Mouse (Mus musculus) embryonic facial prominence, embryonic 13.5 days (tissue): ENCODE measurements around the gene Dnajb3. TPM values are rescaled to one million over a fixed set of nuclear protein-coding genes. Genes with fewer than 3 reads are reported as not detected.
"Not testable (repeated sequence)": the region's sequence is repeated elsewhere in the genome, so short reads cannot be mapped to it uniquely, and the experiment has no call there.

Source experiments
- ATAC-seq: fragments of 200-750 bp; cut with Nextera tagmentation; 2 replicates; pipeline ENCODE4 v1.8.0; 2017; ENCODE audit warnings: low read depth; ENCODE audit not compliant: insufficient number of reproducible peaks, insufficient read depth, low FRiP score, low TSS enrichment
- H3K27ac ChIP-seq: fragments of 300-500 bp; sonication (generic); 2 replicates; pipeline ENCODE4 v1.5.1; 2015; ENCODE audit warnings: moderate library complexity, mild to moderate bottlenecking, inconsistent platforms
- H3K27me3 ChIP-seq: fragments of 300-500 bp; sonication (generic); 2 replicates; pipeline ENCODE4 v1.6.1; 2015; ENCODE audit warnings: mild to moderate bottlenecking, inconsistent platforms
- H3K36me3 ChIP-seq: fragments of 300-500 bp; sonication (generic); 2 replicates; pipeline ENCODE4 v1.6.1; 2015; ENCODE audit warnings: mild to moderate bottlenecking, inconsistent platforms
- H3K4me1 ChIP-seq: fragments of 300-500 bp; sonication (generic); 2 replicates; pipeline ENCODE4 v1.6.1; 2015; ENCODE audit warnings: inconsistent platforms
- H3K4me2 ChIP-seq: fragments of 300-500 bp; sonication (generic); 2 replicates; pipeline ENCODE4 v1.6.1; 2015; ENCODE audit warnings: moderate library complexity, mild to moderate bottlenecking, inconsistent platforms
- H3K4me3 ChIP-seq: fragments of 300-500 bp; sonication (generic); 2 replicates; pipeline ENCODE4 v1.5.1; 2015; ENCODE audit warnings: mild to moderate bottlenecking, inconsistent platforms
- H3K9ac ChIP-seq: fragments of 300-500 bp; sonication (generic); 2 replicates; pipeline ENCODE4 v1.6.1; 2015; ENCODE audit warnings: mild to moderate bottlenecking, inconsistent platforms
- H3K9me3 ChIP-seq: fragments of 300-500 bp; sonication (generic); 2 replicates; pipeline ENCODE4 v1.6.1; 2016; ENCODE audit warnings: inconsistent platforms
- WGBS: fragments of 180-500 bp; shearing (Covaris S2); methylation state at CpG from one replicate; pipeline ENCODE4 v1.1.7; 2015; ENCODE audit warnings: mixed read lengths; 5-methylcytosine and 5-hydroxymethylcytosine counted together
- polyA plus RNA-seq: library from polyadenylated mRNA; unstranded; fragments of >200 nt; fragmentation: Nextera tagmentation; extraction: Ambion mirVana; gene quantifications from 2 replicates; pipeline ENCODE4 v1.2.1, GENCODE M21; 2015

Dnajb3 gene
- polyA plus RNA-seq, 1 experiment from 2014 or later, result 11.6 TPM

DNA sequence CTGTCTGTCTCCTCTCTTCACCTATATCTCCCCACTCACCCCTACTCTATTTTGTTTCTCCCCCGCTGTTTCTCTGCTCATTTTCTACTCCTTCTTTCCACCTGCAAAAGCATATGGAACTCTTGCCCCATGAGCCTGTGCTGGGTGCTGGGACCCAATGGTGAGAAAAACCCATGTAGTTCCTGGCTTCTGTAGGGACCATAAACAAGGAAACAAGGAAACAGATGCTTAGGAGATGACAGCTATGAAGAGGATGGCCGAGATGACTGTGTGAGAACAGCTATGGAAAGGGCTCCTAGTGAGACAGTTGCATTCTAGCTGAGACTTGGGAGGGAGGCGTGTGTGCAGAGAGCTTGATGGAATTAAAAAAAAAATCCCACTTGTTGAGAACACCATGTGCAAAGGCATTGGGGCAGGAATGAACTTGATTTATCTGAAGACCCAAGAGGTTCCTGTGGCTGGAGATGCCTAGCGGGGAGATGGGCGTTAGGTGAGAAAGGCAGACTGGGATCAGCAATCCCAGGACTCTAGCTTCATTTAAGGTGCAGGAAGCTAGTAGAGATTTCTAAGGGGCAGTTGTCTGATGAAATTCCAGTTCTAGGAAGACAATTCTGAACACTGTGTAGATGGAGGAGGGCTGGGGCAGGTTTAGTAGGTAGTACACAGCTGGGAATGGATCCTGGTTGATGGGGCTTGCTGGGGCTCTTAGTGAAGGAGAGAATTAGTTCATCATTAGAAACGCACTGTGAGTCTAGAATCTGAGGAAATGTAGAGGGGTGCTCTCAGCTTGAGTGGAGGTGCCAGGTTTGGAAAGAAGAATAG, 25.6 kb upstream of the Dnajb3 start:
- H3K4me3 ChIP-seq, result no peak overlapping the region
- no peak overlapping the region for H3K4me2 ChIP-seq
- no peak overlapping the region for H3K9ac ChIP-seq
- 72% methylated on average over 6 of the region's 6 CpGs for WGBS
- no peaks in the 10 kb centered on the region for H3K36me3 ChIP-seq
- no peak overlapping the region for H3K27ac ChIP-seq
- H3K4me1 ChIP-seq, result no peaks in the 10 kb centered on the region
- H3K9me3 ChIP-seq, result peaks cover 98% of the 10 kb centered on the region
- no peaks in the 10 kb centered on the region for H3K27me3 ChIP-seq
- no peak for ATAC-seq

DNA sequence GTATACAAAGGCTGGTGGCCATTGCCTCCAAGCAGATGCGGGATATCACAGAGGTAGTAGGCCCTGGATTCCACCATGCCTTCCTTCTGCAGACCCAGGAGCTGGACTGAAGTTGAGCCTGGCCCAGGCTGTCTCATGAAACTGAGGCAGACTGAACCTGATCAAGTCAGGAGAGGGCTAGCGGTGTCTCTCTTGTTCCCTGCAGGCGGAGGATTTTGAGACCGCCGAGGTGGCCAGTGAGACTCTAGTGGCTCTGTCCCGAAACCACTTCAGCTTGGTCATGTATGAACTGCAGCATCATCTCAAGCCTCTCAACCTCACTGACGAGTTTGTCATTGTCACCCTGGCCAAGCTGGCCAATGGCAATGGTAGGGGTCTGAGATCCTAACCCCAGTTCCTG, 24.8 kb upstream of the Dnajb3 start:
- H3K4me1 ChIP-seq, result no peaks in the 10 kb centered on the region
- WGBS, result 71% methylated on average over 7 of the region's 7 CpGs
- H3K9me3 ChIP-seq, result peaks cover 98% of the 10 kb centered on the region
- H3K9ac ChIP-seq, result no peak overlapping the region
- H3K27ac ChIP-seq, result no peak overlapping the region
- H3K4me3 ChIP-seq, result no peak overlapping the region
- H3K36me3 ChIP-seq, result no peaks in the 10 kb centered on the region
- no peaks in the 10 kb centered on the region for H3K27me3 ChIP-seq
- ATAC-seq, result no peak
- H3K4me2 ChIP-seq, result no peak overlapping the region

DNA sequence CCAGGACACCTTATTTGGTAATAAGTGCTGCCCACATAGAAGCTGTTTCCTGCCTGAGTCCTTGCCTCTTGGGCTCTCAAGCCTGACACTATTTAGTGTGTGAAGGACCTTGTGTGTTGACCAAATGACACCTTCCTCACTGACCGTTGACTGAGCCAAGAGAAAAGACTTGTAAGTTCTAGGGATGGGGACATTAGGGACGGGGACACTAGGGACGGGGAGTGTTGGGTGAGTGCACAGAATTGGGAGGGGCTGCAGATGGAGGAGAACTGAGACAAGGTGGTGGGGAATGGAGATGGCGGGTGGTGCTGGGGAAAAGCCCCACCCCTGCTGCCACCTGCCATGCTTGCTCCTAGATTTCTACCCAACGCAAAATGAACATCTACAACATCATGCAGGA, 24.4 kb upstream of the Dnajb3 start:
- H3K4me1 ChIP-seq, result no peaks in the 10 kb centered on the region
- H3K9ac ChIP-seq, result no peak overlapping the region
- H3K9me3 ChIP-seq, result peaks cover 96% of the 10 kb centered on the region
- no peak overlapping the region for H3K4me2 ChIP-seq
- no peak overlapping the region for H3K27ac ChIP-seq
- no peak overlapping the region for H3K4me3 ChIP-seq
- ATAC-seq, result no peak
- 83% methylated on average over 5 of the region's 5 CpGs for WGBS
- H3K36me3 ChIP-seq, result no peaks in the 10 kb centered on the region
- no peaks in the 10 kb centered on the region for H3K27me3 ChIP-seq

DNA sequence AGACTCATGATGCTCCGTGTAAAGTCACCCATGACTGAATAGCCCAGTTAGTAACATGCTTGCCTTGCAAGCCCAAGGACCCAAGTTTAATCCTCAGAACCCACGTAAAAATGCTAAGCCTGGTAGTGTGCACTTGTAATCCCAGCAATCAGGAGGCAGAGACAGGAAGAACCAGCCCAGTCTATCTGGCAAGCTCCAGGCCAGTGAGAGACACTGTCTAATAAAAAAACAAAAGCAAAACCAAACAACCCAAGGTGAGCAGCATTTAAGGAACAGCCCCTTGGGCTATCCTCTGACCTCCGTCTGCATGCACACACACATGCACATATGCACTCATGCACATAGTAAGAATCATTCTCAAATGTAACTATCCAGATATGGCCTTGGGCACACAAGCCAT, 24.0 kb upstream of the Dnajb3 start:
- Histone ChIP-seq H3K4me3 (no peak overlapping the region), H3K27me3 (no peaks in the 10 kb centered on the region), H3K9me3 (peaks cover 91% of the 10 kb centered on the region), H3K4me2 (no peak overlapping the region), H3K9ac (no peak overlapping the region), H3K4me1 (no peaks in the 10 kb centered on the region), H3K36me3 (no peaks in the 10 kb centered on the region), H3K27ac (no peak overlapping the region)
- whole genome bisulfite sequencing, result 73% methylated on average over 3 of the region's 3 CpGs
- ATAC-seq, result no peak

DNA sequence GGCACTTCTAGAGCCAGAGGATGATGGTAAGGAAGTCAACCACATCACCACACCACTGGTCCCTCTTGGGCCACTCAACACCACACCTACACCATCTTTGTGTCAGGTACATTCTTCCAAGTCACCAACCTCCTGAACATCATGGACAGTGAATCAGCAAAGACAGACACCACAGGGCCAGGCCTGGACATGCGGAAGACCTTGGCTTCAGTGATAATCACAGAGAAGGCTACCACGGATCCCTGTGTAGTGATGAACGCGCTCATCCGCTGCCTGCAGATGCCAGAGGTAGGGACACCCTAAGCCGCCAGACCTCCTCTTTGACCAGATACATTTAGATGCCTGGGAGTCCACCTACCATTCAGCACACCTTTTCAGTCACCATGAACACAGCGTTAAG, 22.5 kb upstream of the Dnajb3 start:
- Histone ChIP-seq H3K4me3 (no peak overlapping the region), H3K4me2 (no peak overlapping the region), H3K9ac (no peak overlapping the region), H3K4me1 (no peaks in the 10 kb centered on the region), H3K9me3 (peaks cover 77% of the 10 kb centered on the region), H3K36me3 (no peaks in the 10 kb centered on the region), H3K27ac (no peak overlapping the region), H3K27me3 (no peaks in the 10 kb centered on the region)
- 67% methylated on average over 7 of the region's 7 CpGs for WGBS
- peak; percentile 1; the same call in 1 of the 2 replicates for ATAC-seq

DNA sequence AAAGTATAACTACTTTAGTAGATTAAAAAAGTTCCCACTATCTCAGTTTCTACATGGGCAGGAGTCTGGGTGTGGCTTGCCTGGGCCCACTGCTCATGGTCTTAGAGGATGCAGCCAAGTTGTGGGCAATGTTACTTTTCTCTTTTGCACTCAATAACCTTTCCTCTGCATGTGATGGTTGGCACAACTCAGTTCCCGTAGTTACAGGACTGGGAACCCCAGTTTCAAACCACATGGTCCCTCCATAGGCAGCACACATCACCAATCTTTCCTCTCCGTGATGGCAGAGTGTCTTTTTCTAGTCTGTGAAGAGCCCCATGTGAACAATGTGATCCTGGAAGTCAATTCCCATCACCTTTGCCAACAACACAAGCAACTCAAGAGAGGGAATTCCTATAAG, 21.9 kb upstream of the Dnajb3 start:
- H3K4me1 ChIP-seq, result no peaks in the 10 kb centered on the region
- 57% methylated on average over 2 of the region's 2 CpGs for WGBS
- H3K9me3 ChIP-seq, result peaks cover 71% of the 10 kb centered on the region
- H3K27me3 ChIP-seq, result no peaks in the 10 kb centered on the region
- H3K36me3 ChIP-seq, result no peaks in the 10 kb centered on the region
- H3K9ac ChIP-seq, result no peak overlapping the region
- no peak overlapping the region for H3K4me3 ChIP-seq
- no peak for ATAC-seq
- H3K4me2 ChIP-seq, result no peak overlapping the region
- H3K27ac ChIP-seq, result no peak overlapping the region

DNA sequence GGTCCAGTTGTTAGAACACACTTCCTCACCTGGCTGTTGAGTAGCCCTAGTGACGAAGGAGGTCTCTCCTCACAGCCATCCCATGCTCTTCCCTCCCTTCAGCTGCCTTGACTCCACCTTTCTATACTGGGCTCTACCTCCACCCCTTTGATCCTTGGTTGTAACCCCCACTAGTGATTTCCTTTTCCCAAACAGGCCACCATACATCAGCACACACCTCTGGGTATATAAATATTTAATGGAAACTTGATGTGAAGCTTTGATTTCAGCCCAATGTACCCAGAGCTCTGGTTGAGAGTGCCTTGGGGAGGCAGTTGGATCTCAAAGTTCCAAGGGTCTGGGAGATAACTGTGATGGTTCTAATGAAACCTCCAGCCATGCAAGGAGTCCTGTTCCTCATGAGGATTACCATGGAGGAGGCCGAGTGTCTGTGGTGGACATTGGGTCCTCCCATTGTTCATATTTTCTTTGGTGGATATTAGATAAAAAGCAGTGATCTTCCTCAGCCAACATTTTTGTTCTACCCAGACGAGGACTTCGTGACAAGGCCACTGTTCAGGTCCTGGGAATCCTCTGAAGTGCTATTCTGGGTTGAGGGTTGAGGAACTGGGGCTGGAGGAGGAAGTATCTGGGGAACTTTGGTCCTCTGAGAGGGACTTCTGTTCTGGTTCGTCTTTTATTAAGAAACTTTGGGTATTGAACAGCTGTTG, 21.2 kb upstream of the Dnajb3 start, which contains the start of gene Mroh2a:
Gene Mroh2a, plus strand, starts transcription at position 317 of the 710 bp plus-strand sequence.
- peaks cover 65% of the 10 kb centered on the region for H3K9me3 ChIP-seq
- H3K27ac ChIP-seq, result no peak within 1 kb of the TSS
- H3K36me3 ChIP-seq, result no peaks in the 10 kb centered on the region
- no peak within 1 kb of the TSS for H3K4me3 ChIP-seq
- no peak within 1 kb of the TSS for H3K4me2 ChIP-seq
- no peaks in the 10 kb centered on the region for H3K27me3 ChIP-seq
- no peak; the same call in 1 of the 2 replicates for ATAC-seq
- no peaks in the 10 kb centered on the region for H3K4me1 ChIP-seq
- no peak within 1 kb of the TSS for H3K9ac ChIP-seq
- 50% methylated on average over 5 of the region's 5 CpGs for WGBS

DNA sequence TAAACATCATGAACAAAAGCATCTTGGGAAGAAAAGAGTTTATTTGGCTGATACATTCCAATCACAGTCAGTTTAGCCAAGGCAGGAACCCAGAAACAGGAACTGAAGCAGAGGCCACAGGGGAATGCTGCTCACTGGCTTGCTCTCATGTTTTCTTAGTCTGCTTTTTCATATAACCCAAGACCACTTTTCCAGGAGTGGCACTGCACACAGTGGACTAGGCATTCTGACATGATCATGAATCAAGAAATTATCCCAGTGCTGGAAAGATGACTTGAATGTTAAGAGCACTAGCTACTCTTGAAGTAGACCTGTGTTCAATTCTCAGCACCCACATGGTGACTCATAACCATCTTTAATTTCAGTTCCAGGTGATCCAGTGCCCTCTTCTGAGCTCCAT, 20.2 kb upstream of the Dnajb3 start:
- Histone ChIP-seq H3K9me3 (peaks cover 55% of the 10 kb centered on the region), H3K4me3 (no peak overlapping the region), H3K36me3 (no peaks in the 10 kb centered on the region), H3K27me3 (no peaks in the 10 kb centered on the region), H3K4me1 (no peaks in the 10 kb centered on the region), H3K9ac (no peak overlapping the region), H3K27ac (no peak overlapping the region), H3K4me2 (no peak overlapping the region)
- ATAC-seq, result no peak

DNA sequence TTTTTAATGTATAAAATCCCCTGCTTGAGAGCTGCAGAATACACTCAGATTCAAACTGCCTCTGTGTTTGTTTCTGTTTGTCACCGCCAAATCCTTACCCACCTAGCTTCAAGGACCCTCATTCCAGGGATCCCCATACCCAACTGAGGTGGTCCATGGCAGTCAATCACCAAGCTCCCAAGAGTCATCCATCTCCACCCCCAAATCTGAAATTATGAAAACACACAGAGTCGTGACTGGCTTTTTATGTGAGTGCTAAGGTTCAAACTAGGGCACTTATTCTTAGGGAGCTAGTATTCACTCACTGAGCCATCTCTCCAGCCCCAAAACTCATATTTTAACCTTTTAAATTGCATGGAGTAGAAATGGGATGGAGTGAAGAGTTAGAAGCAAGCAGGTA, 19.7 kb upstream of the Dnajb3 start:
- not testable (repeated sequence) for ATAC-seq, H3K4me3 ChIP-seq, H3K27me3 ChIP-seq, H3K27ac ChIP-seq, H3K9ac ChIP-seq, H3K4me2 ChIP-seq, H3K4me1 ChIP-seq, H3K36me3 ChIP-seq
- peaks cover 50% of the 10 kb centered on the region for H3K9me3 ChIP-seq
- 34% methylated on average over 2 of the region's 2 CpGs for WGBS

DNA sequence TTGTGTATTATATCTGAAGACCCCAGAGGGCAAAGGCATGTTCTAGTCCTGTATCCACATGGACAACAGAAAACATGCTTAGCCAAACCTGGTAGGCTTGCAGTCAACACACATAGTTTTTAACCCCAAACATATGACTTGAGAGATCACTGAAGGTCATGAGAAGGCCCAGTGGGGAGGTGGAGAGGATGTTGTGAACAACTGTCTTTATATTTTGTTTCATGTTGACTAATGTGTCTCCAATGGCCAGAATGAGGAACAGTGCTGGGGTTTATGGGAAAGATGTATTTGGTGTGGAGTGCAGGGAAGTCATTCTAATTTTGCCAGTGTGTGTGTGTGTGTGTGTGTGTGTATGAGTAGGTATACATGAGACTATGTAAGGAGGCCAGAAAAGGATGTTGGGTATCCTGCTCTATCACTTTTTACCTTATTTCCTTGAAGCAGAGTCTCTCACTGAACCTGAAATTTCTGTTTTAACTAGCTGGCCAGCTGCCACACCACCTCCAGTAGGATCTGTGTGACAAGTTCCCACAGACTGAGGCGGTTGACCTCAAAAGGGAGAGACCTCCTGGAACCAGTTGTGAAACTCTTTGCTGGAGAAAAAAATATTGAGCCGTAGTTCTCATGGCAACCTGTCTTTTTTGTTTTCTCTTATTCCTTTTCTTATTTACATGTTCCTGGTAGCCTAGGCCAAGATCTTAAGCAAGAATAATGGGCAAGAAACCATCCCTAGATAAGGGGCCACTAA, 18.6 kb upstream of the Dnajb3 start:
- H3K4me3 ChIP-seq, result no peak overlapping the region
- no peaks in the 10 kb centered on the region for H3K27me3 ChIP-seq
- no peaks in the 10 kb centered on the region for H3K4me1 ChIP-seq
- H3K36me3 ChIP-seq, result no peaks in the 10 kb centered on the region
- no peak overlapping the region for H3K27ac ChIP-seq
- ATAC-seq, result no peak
- no peak overlapping the region for H3K9ac ChIP-seq
- H3K4me2 ChIP-seq, result no peak overlapping the region
- H3K9me3 ChIP-seq, result peaks cover 39% of the 10 kb centered on the region
- WGBS, result 66% methylated on average over 2 of the region's 2 CpGs

DNA sequence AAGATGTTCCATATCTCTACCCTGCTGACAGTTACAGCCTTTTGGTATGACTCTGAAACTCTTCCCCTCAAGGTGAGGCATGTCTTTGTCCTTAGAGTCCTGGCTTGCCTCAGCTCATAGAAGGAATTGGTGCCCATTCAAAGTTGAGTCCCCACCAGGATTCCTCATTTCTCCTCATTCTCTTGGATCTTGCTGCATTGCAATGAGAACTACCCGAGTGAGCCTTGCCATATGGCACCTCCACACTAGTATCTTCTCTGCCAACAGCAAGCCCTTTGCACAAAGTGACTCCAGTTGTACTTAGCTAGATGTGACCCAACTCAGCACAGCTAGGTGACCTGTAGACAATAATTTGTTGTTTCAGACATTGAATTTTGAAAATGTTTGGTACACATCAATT, 18.0 kb upstream of the Dnajb3 start:
- H3K27ac ChIP-seq, result no peak overlapping the region
- no peaks in the 10 kb centered on the region for H3K4me1 ChIP-seq

More for the DNA sequence above, 18.0 kb upstream of the Dnajb3 start:
- H3K9me3 ChIP-seq, result peaks cover 33% of the 10 kb centered on the region
- no peak for ATAC-seq
- no peak overlapping the region for H3K4me2 ChIP-seq
- no peak overlapping the region for H3K9ac ChIP-seq
- no peaks in the 10 kb centered on the region for H3K27me3 ChIP-seq
- no peak overlapping the region for H3K4me3 ChIP-seq
- 47% methylated on average over 1 of the region's 1 CpGs for WGBS
- no peaks in the 10 kb centered on the region for H3K36me3 ChIP-seq
